Mouse (Mus musculus): Measurements from ENCODE around the gene Ankrd63.

DNA sequence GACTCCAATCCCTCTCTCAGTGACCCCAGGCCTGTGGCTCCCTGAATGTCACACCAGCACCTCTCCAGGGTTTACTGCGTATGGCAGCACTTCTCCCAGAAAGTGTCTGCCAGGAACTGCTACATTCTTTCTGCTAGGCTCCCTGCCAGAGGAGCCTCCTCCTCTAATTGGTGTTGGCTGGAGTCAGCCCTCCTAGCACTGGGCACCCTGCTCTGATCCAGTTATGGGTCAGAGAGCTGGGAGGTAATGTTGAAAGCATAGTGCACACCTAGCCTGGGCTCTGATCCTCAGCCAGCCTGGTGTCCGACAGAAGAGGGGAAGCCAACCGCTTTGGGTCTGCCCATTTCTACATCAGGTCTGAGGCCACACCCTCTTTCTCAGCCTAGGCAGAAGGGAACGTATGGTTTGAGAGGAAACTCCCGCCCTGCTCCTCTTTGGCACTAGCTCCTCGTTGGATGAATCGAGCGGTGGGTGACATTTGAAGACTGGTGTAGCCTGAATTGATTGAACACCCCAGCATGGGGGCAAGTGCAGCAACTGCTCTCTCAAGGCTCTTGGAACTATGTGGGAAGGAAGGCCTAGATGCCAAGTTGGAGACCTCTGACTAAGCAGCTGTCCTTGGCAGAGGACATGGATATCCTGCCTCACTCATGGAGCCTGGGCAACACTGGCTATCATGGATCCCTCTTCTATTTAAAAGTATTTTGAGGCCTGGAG is 21.1 kb downstream of the Ankrd63 start:
- TF ChIP-seq CTCF (IDR thresholded peaks at IDR 0.05; ENCODE audit: control insufficient read depth, insufficient read depth, insufficient replicate concordance, low read depth, low read length), result no peak
- TF ChIP-seq POLR2A (IDR thresholded peaks at IDR 0.05; ENCODE audit: control insufficient read depth, low read depth, low read length), result no peak

All from testis, adult 2 months (tissue).